In genomic region chr2:29624739-29625138, GRCm38 (mm10) we compare ENCODE assay signal across 9 mouse cellular contexts. TPM values are rescaled to one million over a fixed set of nuclear protein-coding genes. Genes with fewer than 3 reads are reported as not detected.
DNase-seq lines count a peak whose midpoint lies in the region; TF ChIP-seq lines count a peak whose summit lies in the region.
"Had no signal": no experiment of that assay in that cellular context is flagged by ENCODE, and none has a peak within 500 bp of the region (broad histone marks: within the 10 kb centered on the region; RNA-seq: fewer than 3 reads in every experiment).

No protein-coding gene starts in this region.

- H3K4me3 ChIP-seq in left cerebral cortex, adult 2 months, result no peak overlapping the region
- H3K4me3 ChIP-seq: hindbrain, embryonic 15.5 days had no signal

- intact Hi-C loops in left cerebral cortex, adult 2 months (cut with DNase I), result loop anchor here (5.0 kb wide), 2 partner anchors 88 to 108 kb away; no protein-coding TSS in a partner anchor
- intact Hi-C loops in left cerebral cortex, postnatal 4 days (cut with DNase I), result no loop called here

- no peak for TF ChIP-seq CTCF in left cerebral cortex, adult 2 months (IDR thresholded peaks at IDR 0.05)

- peak overlapping the region; percentile 69 for H3K27ac ChIP-seq in left cerebral cortex, adult 2 months
- H3K27ac ChIP-seq: hindbrain, embryonic 15.5 days had no signal

- DNase-seq in left cerebral cortex, adult 2 months (ENCODE audit: extremely low spot score in 1 of 2, low spot score in 2 of 2), result peak in 1 of 2 experiments; percentile 43
- DNase-seq in left cerebral cortex, postnatal 4 days, result no peak
- peak; percentile 74 for DNase-seq in fibroblast of lung, adult 2 months (ENCODE audit: low read depth)
- peak; percentile 83 for DNase-seq in induced T-regulatory cell, adult 2 months (ENCODE audit: low read depth)
- DNase-seq in right cerebral cortex, postnatal 25 days, result peak; percentile 31
- no peak for DNase-seq in kidney, adult 18-20 months
- DNase-seq in testis, postnatal 10 days (ENCODE audit: low spot score), result no peak
- no peak for DNase-seq in cerebellum, adult 9-11 months

RNA-seq across cellular contexts. Expression of gene Rapgef1, which starts 5.2 kb away (rescaled TPM):
- 100 to 1,000 TPM; 102 to 108 TPM for total RNA-seq in left cerebral cortex, adult 2 months (2021)
- total RNA-seq in left cerebral cortex, postnatal 4 days (2021), result 100 to 1,000 TPM; 149 to 155 TPM

Comparison
In these comparisons a context has a peak if more than half of its experiments do, and no peak if none do; other contexts are left out.
1. DNase-seq: peak in fibroblast of lung, adult 2 months (single experiment), induced T-regulatory cell, adult 2 months (single experiment) and right cerebral cortex, postnatal 25 days (single experiment); none in left cerebral cortex, postnatal 4 days (single experiment), kidney, adult 18-20 months (single experiment), testis, postnatal 10 days (single experiment) and cerebellum, adult 9-11 months (single experiment).